Mouse (Mus musculus): ENCODE results near the gene Atp6v0c. TPM values are rescaled to one million over a fixed set of nuclear protein-coding genes. Genes with fewer than 3 reads are reported as not detected.

Gene Atp6v0c
- polyA plus RNA-seq, 1 experiment from 2014 or later, result 384 TPM

GRCm38 (mm10) chr17:24119446-24119845, 50.1 kb downstream of the Atp6v0c start:
- DNase-seq (ENCODE audit: low spot score) (no peak), ATAC-seq (replicated peaks; ENCODE audit: insufficient number of reproducible peaks, low FRiP score, low TSS enrichment, low read depth) (no peak)
- no peak overlapping the region for H3K27ac ChIP-seq (replicated peaks; ENCODE audit: low read depth, low read length)
- no peaks in the 10 kb centered on the region for H3K9me3 ChIP-seq (replicated peaks; ENCODE audit: control insufficient read depth, low read length)
- H3K4me3 ChIP-seq (ENCODE audit: low read depth, low read length), result no peak overlapping the region
- no peaks in the 10 kb centered on the region for H3K4me1 ChIP-seq (ENCODE audit: control insufficient read depth, insufficient read depth, low read length)
- H3K27me3 ChIP-seq (ENCODE audit: control insufficient read depth, insufficient read depth, low read length), result no peaks in the 10 kb centered on the region
- no peak overlapping the region for H3K4me2 ChIP-seq (ENCODE audit: low read depth, low read length)
- no peaks in the 10 kb centered on the region for H3K36me3 ChIP-seq (replicated peaks; ENCODE audit: control insufficient read depth, insufficient read depth, low read depth, low read length)
- H3K9ac ChIP-seq (replicated peaks; ENCODE audit: low read length), result no peak overlapping the region
- WGBS, result 84% methylated on average over 3 of the region's 3 CpGs

Other genes with a start within 250 kb of the Atp6v0c start
- gene Sbp, start 228.0 kb downstream of the Atp6v0c start, polyA plus RNA-seq (2014; fragmentation: Nextera tagmentation; extraction: Ambion mirVana), result not detected in 2 replicates
- gene Sbpl, start 214.4 kb downstream of the Atp6v0c start, polyA plus RNA-seq (2014; fragmentation: Nextera tagmentation; extraction: Ambion mirVana), result not detected in 2 replicates
- not detected in 2 replicates for gene Prss30, start 189.1 kb downstream of the Atp6v0c start, polyA plus RNA-seq (2014; fragmentation: Nextera tagmentation; extraction: Ambion mirVana)
- 0.94 and 1.7 TPM in 2 replicates for gene Prss22, start 171.6 kb downstream of the Atp6v0c start, polyA plus RNA-seq (2014; fragmentation: Nextera tagmentation; extraction: Ambion mirVana)
- 0.17 TPM in 1 of 2 replicates, not detected in the other for gene Prss27, start 131.6 kb downstream of the Atp6v0c start, polyA plus RNA-seq (2014; fragmentation: Nextera tagmentation; extraction: Ambion mirVana)
- gene Kctd5, start 96.2 kb downstream of the Atp6v0c start, polyA plus RNA-seq (2014; fragmentation: Nextera tagmentation; extraction: Ambion mirVana), result 84.3 and 88.8 TPM in 2 replicates
- 33.4 and 34.6 TPM in 2 replicates for gene Pdpk1, start 18.8 kb downstream of the Atp6v0c start, polyA plus RNA-seq (2014; fragmentation: Nextera tagmentation; extraction: Ambion mirVana)
- 30.6 and 37.5 TPM in 2 replicates for gene Amdhd2, start 5.9 kb downstream of the Atp6v0c start, polyA plus RNA-seq (2014; fragmentation: Nextera tagmentation; extraction: Ambion mirVana)
- gene Tbc1d24, start 35.9 kb upstream of the Atp6v0c start, polyA plus RNA-seq (2014; fragmentation: Nextera tagmentation; extraction: Ambion mirVana), result 3.7 and 5.4 TPM in 2 replicates
- 6.2 and 7.1 TPM in 2 replicates for gene Ntn3, start 39.8 kb upstream of the Atp6v0c start, polyA plus RNA-seq (2014; fragmentation: Nextera tagmentation; extraction: Ambion mirVana)
- 16.9 and 21.7 TPM in 2 replicates for gene Tedc2, start 51.1 kb upstream of the Atp6v0c start, polyA plus RNA-seq (2014; fragmentation: Nextera tagmentation; extraction: Ambion mirVana)
- 99.6 and 101 TPM in 2 replicates for gene Ccnf, start 81.8 kb upstream of the Atp6v0c start, polyA plus RNA-seq (2014; fragmentation: Nextera tagmentation; extraction: Ambion mirVana)
- gene Abca17, start 181.4 kb upstream of the Atp6v0c start, polyA plus RNA-seq (2014; fragmentation: Nextera tagmentation; extraction: Ambion mirVana), result 0.38 TPM in 1 of 2 replicates, not detected in the other
- 5.3 and 7.7 TPM in 2 replicates for gene Abca3, start 182.2 kb upstream of the Atp6v0c start, polyA plus RNA-seq (2014; fragmentation: Nextera tagmentation; extraction: Ambion mirVana)
- gene Rnps1, start 244.9 kb upstream of the Atp6v0c start, polyA plus RNA-seq (2014; fragmentation: Nextera tagmentation; extraction: Ambion mirVana), result 349 and 363 TPM in 2 replicates

All from embryonic facial prominence, embryonic 11.5 days (tissue).